Mouse (Mus musculus): Measurements from ENCODE around the gene Kif28. TPM values are rescaled to one million over a fixed set of nuclear protein-coding genes. Genes with fewer than 3 reads are reported as not detected.
"Not testable (repeated sequence)": the region's sequence is repeated elsewhere in the genome, so short reads cannot be mapped to it uniquely, and the experiment has no call there.

Kif28 gene
- under 1 TPM in 1 of 2 experiments, not detected in 1; 0.18 TPM for total RNA-seq (2021)
- long read RNA-seq, experiment 1 = 0 reads
- long read RNA-seq, experiment 2 = 0 reads

GRCm38 (mm10) chr1:179745171-179745570, at the start of gene Kif28:
Kif28 (minus strand) TSS chr1:179745271.
- DNase-seq = no peak

DNA sequence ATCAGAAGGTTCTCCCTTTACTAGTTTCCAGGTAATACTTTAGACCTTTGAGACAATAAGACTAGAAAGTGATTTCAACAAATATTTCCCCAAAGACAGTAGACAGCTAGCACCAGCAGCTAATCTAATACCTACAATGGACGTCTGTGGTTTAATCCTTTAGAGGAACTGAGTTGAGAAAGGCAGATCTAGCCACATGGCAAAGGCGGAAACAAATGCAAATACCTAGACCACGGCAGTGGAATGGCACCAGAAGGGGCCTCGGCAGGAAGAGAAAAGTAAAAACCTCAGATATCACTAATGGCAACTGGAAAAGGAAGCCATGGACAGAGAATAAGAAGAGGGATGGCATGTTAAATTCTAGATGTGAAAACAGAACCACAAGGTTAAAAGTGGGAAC, 42.2 kb upstream of the Kif28 start:
- no peak for DNase-seq

DNA sequence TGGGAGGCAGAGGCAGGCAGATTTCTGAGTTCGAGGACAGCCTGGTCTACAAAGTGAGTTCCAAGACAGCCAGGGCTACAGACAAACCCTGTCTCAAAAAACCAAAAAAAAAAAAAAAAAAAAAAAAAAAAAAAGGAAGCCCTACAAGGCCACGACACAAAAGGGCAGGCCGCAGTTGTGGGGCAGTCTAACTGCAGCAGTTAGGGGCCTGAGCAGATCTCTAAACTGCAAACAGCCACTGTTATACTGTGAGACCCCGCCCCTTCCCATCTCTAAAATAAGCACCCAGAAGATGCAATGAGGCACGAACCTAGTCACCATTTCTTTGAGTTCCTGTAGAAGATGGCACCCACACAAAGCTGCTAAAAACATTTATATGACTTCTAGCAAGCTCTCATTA, 40.4 kb upstream of the Kif28 start:
- DNase-seq = no peak

DNA sequence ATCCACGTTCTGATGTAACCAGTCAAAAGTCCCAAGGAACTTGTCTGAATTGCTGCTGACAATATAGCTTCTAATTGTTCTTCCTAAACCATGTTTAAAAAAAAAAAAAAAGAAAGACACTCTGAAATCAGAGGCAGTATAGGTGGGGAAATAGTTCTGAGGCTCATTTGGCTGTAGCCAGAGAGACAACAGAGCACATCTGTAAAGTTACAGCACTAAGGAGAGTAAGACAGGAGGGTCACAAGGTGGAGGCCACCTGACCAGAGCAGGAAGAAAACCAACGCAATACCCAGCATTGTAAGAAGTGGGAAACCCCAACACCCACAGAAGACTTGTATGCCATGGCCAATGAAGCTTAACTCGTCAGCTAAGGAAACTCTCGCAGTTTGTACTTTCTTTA, 39.0 kb upstream of the Kif28 start:
- DNase-seq = no peak

GRCm38 (mm10) chr1:179776831-179777230, 31.8 kb upstream of the Kif28 start:
- no peak for DNase-seq

GRCm38 (mm10) chr1:179760553-179760952, 15.5 kb upstream of the Kif28 start:
- DNase-seq = no peak

GRCm38 (mm10) chr1:179760086-179760485, 15.0 kb upstream of the Kif28 start:
- DNase-seq = no peak

GRCm38 (mm10) chr1:179756477-179756876, 11.4 kb upstream of the Kif28 start:
- DNase-seq = no peak

- DNase-seq = no peak
Measured at GRCm38 (mm10) chr1:179753006-179753405, 7.9 kb upstream of the Kif28 start.

GRCm38 (mm10) chr1:179752276-179752675, 7.2 kb upstream of the Kif28 start:
- DNase-seq = no peak

DNA sequence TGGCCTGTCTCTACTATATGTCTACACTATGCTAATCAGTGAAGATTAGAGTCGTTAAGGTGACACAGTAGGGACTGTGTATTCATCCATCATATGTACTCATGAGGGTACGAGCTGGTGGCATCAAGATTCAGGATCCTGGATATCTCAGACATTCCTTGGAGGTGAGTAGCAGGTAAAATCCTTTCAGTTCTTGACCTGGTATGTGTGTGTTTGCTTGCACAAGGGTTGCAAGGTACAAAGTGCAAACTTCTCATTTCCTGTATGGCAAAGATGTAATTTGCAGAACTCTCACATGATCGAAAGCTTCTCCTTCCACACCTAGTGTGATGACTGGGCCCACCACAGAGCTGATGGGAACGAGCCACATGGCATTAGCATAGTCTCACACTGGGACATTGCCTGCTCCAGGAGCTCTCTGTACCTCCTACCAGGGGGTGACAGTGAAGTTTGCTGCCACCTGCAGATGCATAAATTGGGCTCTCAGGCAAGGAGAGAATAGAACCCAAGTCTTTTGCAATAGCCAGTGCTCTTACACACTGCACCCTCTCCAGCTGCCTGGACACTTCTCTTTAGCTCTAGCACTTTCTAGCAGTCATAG, 1.4 kb downstream of the Kif28 start:
- no peak for DNase-seq

DNA sequence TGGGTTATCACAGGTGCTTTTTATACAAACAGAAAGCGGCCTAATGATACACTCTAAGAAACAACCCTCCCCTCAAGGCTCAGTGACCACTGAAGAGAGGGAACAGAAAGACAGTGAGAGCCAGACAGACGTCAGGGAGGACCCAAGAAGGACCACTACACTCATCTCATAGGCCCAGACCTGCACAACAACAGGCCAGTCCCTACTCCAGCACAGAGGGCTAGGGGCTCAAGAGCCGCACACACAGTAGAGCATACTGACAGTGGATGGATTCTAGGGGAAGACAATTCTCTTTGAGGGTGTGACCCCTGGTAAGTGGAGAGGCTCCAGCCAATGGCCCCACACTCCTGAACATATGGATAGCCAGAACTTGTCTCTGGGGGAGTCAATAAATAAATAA, 8.6 kb downstream of the Kif28 start:
- no peak for DNase-seq

- DNase-seq = peak; percentile 33
Measured at GRCm38 (mm10) chr1:179734500-179735474, 10.3 kb downstream of the Kif28 start.

GRCm38 (mm10) chr1:179731391-179731790, 13.7 kb downstream of the Kif28 start:
- no peak for DNase-seq

GRCm38 (mm10) chr1:179728661-179729060, 16.4 kb downstream of the Kif28 start:
- DNase-seq = no peak

- DNase-seq = no peak
Measured at GRCm38 (mm10) chr1:179722811-179723469, 22.1 kb downstream of the Kif28 start.

- no peak for DNase-seq
Measured at GRCm38 (mm10) chr1:179715786-179716185, 29.3 kb downstream of the Kif28 start.

DNA sequence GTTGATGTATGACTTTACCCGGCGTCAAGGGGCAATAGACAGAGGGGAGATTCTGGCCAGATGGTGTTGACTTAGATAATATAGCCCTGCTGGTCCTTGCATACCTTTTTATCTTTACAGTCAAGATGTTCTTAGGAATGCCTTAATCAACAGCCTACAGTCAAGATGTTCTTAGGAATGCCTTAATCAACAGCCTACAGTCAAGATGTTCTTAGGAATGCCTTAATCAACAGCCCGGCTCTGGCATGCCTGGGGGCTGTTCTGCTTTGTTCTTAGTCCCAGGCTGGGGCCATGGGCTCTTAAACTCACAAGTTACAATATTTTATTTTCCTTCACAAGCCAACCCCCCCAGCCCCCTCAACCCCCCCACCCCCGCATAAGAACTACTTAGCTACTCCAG, 29.8 kb downstream of the Kif28 start:
- not testable (repeated sequence) for DNase-seq

GRCm38 (mm10) chr1:179713367-179713766, 31.7 kb downstream of the Kif28 start:
- no peak for DNase-seq

DNA sequence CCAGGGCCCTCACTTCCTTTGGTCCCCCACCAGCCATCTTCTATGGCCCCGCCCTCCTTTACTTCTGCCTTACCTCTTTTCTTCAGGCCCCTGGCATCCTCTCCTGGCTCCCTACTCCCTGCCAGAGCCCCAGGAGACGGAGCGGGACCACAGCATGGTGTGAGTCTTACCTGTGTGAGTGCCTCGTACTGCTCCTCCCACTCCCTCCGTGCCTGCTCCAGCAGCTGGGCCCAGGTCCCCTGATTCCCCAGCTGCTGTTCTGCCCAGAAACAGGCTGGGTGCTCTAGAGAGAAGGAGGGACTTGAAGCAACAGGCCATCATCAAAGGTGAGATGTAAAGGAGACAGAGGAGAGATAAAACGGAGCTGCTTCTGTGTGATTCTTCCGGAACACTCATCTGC, 32.4 kb downstream of the Kif28 start:
- DNase-seq = no peak

DNA sequence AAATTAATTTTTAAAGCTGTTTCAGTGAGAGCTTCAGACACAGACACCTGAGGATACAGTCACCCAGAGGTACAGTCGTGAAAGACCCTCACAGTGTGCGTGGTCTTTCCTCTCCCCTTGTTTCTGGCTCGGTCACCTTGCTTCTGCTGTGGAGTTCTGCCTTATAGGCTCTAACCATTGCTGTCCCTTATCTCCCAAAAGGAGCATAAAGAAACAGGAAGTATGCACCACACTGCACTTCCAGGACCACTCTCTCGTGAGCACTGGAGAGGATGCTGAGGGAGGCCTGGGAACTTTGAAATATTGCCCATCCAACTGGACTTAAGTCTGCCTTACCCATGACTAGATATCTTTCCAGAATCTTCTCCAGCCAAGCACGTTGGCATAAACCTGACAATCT, 34.3 kb downstream of the Kif28 start:
- DNase-seq = no peak

DNA sequence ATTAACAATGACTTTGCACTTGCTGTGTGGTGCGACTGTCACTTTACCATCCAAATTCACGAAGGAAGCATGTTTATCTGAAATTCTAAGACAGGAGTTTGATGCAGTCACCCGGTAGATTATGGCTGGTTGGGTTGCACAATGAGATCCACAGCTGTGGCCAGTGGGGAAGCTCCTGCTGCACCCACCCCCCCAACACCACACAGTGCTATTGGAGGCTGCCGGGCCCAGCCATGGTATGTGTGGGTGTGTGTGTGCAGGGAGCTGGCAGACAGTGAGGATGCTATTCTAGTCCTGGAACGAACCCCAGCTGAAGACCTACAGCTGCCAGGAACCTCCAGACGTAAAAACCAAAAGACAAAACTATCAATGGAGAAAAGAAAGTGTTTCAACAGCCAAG, 35.7 kb downstream of the Kif28 start:
- peak; percentile 72 for DNase-seq

DNA sequence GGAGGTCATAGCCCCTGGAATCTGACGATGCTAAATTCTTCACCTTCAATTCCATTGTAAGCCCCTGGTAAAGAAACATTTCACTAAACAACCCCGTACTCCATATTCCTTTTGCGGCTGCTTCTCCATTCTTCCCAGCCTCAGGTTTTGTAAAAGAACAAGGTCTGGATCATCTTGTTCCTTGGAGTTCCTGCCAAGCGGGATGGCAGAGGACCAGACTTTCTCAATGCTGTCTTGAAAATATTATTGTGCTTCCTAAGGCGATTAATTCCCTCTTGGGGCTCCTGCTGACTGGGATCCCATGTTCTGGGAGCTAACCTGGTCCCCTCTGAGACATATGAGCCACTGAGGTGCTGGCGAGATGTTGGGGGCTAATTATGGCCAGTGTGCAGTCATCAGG, 39.9 kb downstream of the Kif28 start:
- DNase-seq = peak; percentile 54

All from gastrocnemius, postnatal 25 days (tissue).